In the genomic region with DNA sequence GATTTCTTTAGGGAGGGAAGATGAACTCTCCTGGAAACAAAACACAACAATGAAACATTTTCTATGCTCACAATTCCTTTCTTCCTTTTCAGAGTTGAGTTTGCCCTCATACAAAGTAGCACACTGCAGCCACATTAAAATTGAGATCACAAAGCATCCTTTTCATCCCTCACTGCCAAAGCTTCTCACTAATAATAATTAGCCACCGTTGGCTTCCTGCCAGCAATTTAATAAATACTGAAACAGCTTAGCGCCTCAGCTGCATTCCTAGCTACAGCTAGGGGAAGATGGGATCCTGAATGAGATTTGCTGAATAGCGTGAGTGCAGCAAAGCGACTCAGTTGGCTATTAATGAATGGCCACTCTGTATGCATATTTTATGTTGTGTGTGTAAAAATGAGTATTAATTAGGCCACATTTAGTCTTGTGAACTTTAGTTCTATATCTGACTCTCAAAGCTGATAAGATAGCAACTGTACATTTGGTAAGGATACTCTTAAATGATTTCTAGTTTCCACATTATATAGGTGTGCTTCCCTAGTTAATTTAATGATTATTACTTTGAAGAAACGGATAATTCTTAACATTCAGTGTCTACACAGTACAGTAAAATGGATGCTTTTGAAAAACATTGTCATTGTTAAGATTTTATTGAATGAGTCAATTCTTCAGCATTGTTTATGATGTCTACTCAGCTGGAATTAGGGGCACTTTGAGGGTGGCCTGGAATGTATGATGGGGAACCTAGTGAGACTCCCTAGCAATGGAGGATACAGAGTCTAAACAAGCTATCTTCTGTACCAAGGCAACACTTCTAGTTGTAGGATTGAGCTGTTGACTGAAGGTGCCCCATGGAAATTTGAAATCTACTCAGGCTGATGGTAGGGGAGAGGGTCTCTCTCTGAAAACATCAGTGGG, we compare ENCODE assay signal across 9 mouse cellular contexts.
DNase-seq lines count a peak whose midpoint lies in the region; ATAC-seq and TF ChIP-seq lines count a peak whose summit lies in the region.
"Had no signal": no experiment of that assay in that cellular context is flagged by ENCODE, and none has a peak within 500 bp of the region (broad histone marks: within the 10 kb centered on the region; RNA-seq: fewer than 3 reads in every experiment).

No protein-coding gene starts in this region.

- no peak for TF ChIP-seq CTCF in heart, adult 2 months (IDR thresholded peaks at IDR 0.05)

- TF ChIP-seq EP300 in heart, adult 2 months (IDR thresholded peaks at IDR 0.05; ENCODE audit: insufficient read depth, low read depth, low read length), result no peak

- no peaks in the 10 kb centered on the region for H3K36me3 ChIP-seq in kidney, embryonic 14.5 days (ENCODE audit: control insufficient read depth, insufficient read depth, low read length)
- no peaks in the 10 kb centered on the region for H3K36me3 ChIP-seq in forebrain, embryonic 12.5 days (replicated peaks)
- no peaks in the 10 kb centered on the region for H3K36me3 ChIP-seq in heart, adult 2 months (ENCODE audit: control insufficient read depth, insufficient read depth, low read length)

- no peak for ATAC-seq in kidney, embryonic 14.5 days (ENCODE audit: low FRiP score, low TSS enrichment)
- ATAC-seq in forebrain, embryonic 12.5 days (ENCODE audit: low FRiP score), result peak; percentile 95
- ATAC-seq: intestine, postnatal 0 days had no signal

- intact Hi-C loops in heart, adult 2 months (cut with DNase I), result no loop called here

- H3K4me2 ChIP-seq in kidney, embryonic 14.5 days (replicated peaks; ENCODE audit: low read depth, low read length), result no peak overlapping the region
- H3K4me2 ChIP-seq in forebrain, embryonic 12.5 days, result no peak overlapping the region

- H3K27ac ChIP-seq in kidney, embryonic 14.5 days (ENCODE audit: low read depth, low read length), result no peak overlapping the region
- H3K27ac ChIP-seq in forebrain, embryonic 12.5 days, result peak overlapping the region; percentile 60
- no peak overlapping the region for H3K27ac ChIP-seq in heart, adult 2 months

- no peaks in the 10 kb centered on the region for H3K27me3 ChIP-seq in kidney, embryonic 14.5 days (ENCODE audit: control insufficient read depth, insufficient read depth, low read length)
- no peaks in the 10 kb centered on the region for H3K27me3 ChIP-seq in forebrain, embryonic 12.5 days
- H3K27me3 ChIP-seq in heart, adult 2 months (ENCODE audit: control insufficient read depth, insufficient read depth, low read length), result no peaks in the 10 kb centered on the region

- no peaks in the 10 kb centered on the region for H3K4me1 ChIP-seq in kidney, embryonic 14.5 days (ENCODE audit: control insufficient read depth, insufficient read depth, low read length)
- H3K4me1 ChIP-seq in forebrain, embryonic 12.5 days, result peaks cover 5% of the 10 kb centered on the region; the same call in 1 of the 2 replicates
- H3K4me1 ChIP-seq in heart, adult 2 months (ENCODE audit: control insufficient read depth, insufficient read depth, low read length), result no peaks in the 10 kb centered on the region

- no peak overlapping the region for H3K4me3 ChIP-seq in kidney, embryonic 14.5 days (ENCODE audit: low read length)
- no peak overlapping the region for H3K4me3 ChIP-seq in forebrain, embryonic 12.5 days (replicated peaks)
- H3K4me3 ChIP-seq in heart, adult 2 months, result no peak overlapping the region

- DNase-seq in kidney, postnatal 10 days, result peak; percentile 12
- DNase-seq in layer of hippocampus, postnatal 10 days (ENCODE audit: low spot score in 2 of 2), result peak; percentile 36 to 56
- peak; percentile 10 to 39 for DNase-seq in right cerebral cortex, adult 2 months (ENCODE audit: low spot score in 2 of 2)
- no peak for DNase-seq in spleen, postnatal 14 days (ENCODE audit: low spot score in 2 of 2)
- no peak for DNase-seq in heart, adult 9 months (ENCODE audit: low spot score in 2 of 2)
- DNase-seq in heart, adult 2 months, result no peak

- no peak for TF ChIP-seq POLR2A in heart, adult 2 months (IDR thresholded peaks at IDR 0.05; ENCODE audit: insufficient read depth, low read depth, low read length)

- 79% methylated on average over 5 of the region's 5 CpGs for WGBS in kidney, embryonic 14.5 days
- WGBS in forebrain, embryonic 12.5 days, result 15% methylated on average over 5 of the region's 5 CpGs
- 67% methylated on average over 5 of the region's 5 CpGs for WGBS in heart, adult 2 months

- no peak overlapping the region for H3K9ac ChIP-seq in kidney, embryonic 14.5 days (ENCODE audit: low read depth, low read length)
- no peak overlapping the region for H3K9ac ChIP-seq in forebrain, embryonic 12.5 days
- no peak overlapping the region for H3K9ac ChIP-seq in heart, adult 2 months (ENCODE audit: low read depth, low read length)

- H3K79me2 ChIP-seq in heart, adult 2 months (replicated peaks; ENCODE audit: control insufficient read depth, insufficient read depth, low read length), result no peaks in the 10 kb centered on the region

- no peaks in the 10 kb centered on the region for H3K9me3 ChIP-seq in kidney, embryonic 14.5 days (ENCODE audit: control insufficient read depth, low read length)
- no peaks in the 10 kb centered on the region for H3K9me3 ChIP-seq in forebrain, embryonic 12.5 days

Comparison
In these comparisons a context has a peak if more than half of its experiments do, and no peak if none do; other contexts are left out.
1. DNase-seq: peak in kidney, postnatal 10 days (single experiment), layer of hippocampus, postnatal 10 days (2 of 2) and right cerebral cortex, adult 2 months (2 of 2); none in spleen, postnatal 14 days (0 of 2), heart, adult 9 months (0 of 2) and heart, adult 2 months (0 of 2).